Mouse (Mus musculus) retina, adult 2 months (tissue): ENCODE data around the gene Fbxl18.

ENCODE experiments used
- DNase-seq: peaks from one replicate; pipeline ENCODE4 v3.0.0-alpha.2; 2012; ENCODE audit warnings: low read depth, low spot score

Fbxl18 gene

DNA sequence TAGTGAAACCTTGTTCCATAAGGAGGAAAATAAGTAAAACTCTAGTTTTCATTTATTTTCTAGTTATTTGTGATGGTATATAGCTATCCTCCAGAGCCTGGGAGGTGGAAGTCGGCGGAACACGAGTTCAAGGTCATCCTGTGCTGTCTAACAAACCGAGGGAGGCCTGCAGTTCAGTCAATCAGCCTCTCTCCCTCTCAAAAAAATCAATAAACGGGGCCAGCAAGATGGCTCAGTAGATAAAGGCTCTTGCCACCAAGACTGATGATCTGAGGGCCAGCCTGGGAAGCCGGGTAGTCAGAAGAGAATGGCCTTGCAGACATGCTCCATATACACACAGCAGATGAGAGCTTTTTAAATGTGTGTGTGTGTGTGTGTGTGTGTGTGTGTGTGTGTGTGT, 71.1 kb downstream of the Fbxl18 start:
- no peak for DNase-seq

DNA sequence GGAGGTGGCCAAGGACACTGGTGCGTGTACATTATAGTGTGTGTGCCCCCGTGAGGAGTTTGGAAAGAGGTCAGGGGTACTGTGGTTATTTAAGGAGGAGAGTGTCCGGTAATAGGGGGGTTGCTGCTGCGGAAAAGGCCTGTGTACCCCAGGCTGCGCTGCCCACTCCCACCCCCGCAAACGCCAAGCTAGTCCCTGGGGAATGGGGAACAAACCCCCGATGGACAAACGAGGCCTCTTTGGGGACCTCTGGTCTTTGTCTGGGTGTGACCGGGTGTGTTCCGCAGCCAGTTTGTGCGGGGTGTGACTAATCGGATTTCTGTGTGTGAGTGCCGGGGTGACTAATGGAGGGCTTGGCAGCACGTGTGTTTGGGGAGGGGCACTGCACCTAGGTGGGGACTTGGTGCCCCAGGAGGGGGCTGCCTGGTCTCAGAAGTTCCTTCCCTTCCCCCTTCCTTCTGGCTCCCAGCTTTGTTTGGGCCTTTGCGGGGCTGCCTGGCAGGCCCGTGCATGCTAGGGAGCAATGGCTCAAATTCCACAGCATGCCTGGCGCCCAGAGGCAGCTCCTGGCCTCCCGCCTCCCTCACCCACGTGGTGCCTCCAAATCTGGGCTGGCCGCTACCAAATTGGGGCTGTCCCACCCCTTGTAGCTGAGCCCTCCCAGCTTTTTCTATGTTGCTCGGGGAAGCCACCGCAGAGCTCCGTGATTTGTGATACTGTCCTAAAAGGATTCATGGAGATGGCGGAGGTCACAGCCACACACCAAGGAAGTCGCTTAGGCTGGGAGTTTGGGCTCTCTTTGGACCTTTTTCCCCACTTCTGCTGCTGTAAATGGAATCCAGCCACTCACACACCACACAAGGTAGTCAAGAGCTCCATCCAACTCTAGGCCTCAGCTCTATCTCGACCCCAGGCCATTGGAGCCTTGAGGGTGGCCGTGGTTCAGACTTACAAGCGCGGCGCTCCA, 71.8 kb downstream of the Fbxl18 start:
- no peak for DNase-seq

DNA sequence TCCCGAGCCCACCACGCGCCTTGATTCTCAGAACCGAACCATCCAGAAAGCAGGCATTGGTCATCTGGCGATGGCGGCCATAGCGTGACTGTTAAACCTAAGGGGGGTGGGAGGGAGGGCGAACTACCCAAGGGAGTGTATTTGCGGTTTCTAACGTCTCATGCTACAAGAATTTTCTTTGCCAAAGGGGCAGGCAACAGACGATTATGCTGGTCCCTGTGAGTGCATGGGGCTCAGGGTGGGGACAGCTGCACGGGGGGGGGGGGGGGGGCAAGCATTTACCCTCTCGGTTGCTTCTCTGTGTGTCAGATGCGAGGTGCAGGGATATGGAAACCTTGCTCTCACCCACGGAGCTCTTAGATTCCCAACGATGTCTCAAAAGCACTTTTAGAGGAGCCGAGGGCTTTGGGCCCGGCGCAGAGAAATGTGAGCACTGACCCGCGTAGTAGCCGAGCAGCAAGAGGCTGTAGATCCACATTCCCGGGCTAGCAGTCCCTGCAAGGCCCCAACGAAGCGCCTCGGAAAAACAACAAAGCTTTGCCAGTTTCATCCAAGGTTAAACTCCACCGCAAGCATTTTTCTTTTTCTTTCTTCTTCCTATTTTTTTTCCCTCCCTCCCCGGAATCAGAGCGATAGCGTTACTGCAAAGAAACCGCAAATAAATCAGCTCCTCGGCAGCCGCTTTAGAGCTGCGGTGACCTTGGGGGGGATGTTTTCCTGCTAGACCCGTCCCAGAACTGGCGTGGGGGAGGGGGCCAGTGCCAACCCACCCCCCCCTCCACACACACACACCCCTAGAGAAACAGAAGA, 72.7 kb downstream of the Fbxl18 start:
- DNase-seq: no peak

DNA sequence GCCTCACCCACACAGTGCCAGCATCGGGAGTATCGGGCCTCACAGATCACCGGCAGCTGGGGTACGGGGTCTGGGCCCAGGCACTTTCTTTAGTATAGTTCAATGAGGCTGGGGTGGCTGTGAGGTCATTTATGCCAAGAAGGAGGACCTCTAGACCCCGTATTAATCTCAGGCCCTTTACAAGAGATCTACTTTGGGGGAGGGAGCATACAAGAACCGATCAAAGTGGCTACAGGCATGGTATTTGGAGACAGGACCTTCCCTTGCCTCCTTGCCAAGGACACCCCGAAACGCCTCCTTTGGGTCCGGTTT, 73.3 kb downstream of the Fbxl18 start:
- no peak for DNase-seq

DNA sequence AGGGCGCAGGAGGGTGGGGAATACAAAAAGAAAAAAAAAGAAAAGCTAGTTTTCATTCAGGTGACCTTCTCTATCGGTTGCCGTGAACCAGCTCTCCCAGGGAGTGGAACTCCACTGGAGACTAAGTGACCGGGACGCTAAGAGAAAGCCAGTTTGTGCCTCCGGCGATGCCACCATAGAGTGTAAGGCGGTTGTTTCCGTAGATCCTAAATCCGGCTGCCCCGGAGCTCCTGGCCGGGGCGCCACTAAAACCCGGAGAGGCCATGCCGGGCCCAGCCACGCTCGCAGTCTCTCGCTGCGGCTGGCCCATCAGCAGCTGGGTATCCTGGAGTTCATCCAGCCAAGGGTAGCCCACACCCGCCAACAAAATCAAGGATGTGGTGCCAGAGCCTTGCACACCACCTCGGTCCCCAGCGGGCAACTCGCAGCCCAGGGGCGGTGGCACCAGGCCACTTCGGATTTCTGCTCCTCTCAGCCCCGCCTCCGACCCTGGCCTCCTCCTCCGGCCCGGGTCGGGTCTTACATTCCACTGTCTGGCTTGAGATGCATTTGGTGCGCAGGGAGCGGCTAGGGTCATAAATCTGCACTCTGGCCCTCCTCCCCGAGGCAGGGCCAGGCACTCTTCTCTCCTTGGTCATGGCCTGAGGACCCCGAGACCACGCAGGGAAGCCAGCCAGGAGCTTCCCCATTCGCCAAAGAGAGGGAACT, 73.8 kb downstream of the Fbxl18 start:
- no peak for DNase-seq

DNA sequence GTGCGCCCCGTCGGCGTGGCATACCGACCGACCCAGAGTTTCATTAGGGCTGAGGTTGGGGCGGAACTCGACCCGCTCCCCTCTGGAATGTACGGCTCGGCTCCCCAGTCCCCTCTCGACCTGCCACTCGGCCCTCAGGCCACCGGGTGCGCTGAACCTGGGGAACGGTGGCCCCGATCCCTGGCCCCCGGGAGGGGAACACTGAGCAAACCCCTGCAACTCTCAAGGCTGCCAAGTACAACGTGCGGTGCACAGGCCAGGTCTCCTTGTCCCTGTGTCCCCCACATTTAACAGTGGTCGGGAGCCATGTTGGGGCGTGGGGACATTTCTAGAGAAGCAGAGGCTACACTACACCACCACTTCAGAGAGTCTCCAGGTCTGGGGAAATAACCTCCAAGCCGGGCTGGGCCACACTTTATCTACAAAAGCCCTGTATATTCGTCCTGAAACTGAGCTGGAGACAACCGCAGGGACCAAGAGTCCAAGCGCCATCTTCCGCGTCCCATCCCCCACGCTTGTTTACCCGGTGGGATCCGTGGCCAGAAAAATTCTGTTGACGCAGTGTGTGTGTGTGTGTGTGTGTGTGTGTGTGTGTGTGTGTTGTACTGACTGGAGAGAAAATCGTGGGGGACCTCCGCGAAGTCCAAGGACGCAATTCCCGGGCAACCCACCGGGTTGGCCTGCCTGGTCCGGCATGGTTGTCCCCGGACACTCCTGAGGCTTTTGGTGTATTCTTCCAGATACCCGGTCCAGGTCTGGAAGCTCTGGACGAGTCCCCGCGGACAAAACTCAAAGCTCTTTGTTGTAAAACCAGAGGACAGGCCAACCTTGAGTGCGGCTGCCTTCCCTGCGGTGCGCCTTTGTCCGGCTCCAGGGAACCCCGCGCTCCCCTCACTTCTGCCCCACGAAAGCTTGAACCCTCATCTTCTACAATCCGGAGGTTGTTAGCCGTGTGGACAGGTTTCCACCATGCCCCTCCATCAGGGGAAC, 74.7 kb downstream of the Fbxl18 start:
- no peak for DNase-seq

DNA sequence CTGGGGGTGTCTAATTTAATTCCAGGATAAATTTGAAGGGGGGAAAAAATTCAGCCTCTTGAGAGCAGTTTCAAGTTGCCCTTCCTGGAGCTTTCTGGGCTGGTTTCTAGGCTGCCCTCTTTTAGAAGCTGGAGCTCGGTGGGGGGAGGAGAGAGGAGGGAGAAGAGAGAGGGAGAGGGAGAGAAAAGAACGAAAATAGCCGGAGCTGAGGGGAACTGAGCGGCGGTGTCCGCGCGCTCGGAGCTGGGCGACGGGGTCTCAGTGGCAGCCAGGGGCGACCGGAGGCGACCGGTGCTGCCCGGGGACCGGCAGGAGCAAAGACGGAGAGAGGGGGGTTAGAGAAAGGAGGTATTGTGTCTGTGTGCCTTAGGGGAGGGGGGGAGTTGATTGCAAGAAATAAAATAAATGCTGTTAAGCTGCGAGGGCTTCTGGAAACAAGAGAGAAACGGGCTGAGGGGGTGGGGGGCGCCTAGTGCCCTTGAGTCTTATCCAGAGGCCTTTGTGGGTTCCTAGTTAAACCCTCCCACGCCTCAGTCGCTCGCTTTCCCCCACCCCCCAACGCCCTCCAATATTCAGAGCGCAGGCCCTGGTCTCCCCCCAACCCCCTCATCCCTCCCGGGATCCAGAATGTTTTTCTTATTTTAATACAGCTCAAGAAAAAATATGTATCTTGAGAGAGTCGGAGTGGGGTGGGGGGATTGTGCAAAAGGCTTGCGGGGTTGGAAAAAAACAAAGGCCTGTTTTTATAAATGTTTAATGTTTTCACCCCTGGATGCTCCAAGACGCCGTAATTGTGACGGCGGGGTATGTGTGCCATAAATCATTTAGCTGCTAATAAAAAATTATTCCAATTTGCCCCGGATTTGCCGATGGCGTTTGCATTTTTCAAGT, 75.6 kb downstream of the Fbxl18 start:
- DNase-seq: no peak

DNA sequence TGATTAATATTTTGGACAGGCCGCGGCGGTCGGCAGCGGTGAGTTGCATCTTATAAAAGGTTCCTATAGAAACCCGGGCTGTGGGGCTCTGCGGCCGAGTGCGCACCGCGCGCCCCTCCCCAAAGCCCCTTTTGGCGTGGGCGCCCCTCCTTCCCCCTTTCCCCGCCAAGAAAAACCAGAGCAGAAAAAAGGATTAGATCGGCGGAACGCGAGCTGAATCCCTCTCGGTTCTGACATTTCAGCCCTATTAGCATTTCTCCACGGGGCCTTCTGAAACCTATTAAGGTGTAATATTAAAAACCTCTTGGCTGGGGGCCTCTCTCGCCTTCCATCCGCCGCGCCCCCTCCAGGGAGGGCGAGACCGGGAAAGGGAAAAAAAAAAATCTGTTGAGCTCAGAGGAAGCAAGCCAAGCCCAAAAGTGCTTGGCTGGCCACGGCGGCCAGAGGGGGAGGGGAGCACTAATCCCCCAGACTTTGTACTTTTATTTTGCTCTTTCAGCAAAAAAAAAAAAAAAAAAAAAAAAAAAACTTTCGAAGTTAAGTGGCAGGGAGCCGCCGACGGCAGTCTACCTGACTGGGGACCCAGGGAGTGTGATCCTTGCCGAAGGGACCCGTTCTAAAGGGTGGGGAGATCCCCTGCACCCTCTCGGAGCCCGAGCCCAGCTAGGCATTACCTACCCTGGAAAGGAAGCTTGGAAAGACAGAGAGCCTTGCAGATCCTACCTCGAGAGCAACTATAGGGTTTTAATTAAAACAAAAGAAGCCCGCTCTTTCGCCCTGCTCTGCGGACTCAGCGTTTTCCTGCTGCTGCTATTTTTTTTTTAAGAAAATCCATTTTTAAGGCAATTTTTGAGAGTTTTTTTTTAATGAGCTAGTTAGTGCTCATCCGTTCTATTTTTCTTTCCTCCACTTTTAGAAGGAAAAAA, 76.5 kb downstream of the Fbxl18 start:
- DNase-seq: no peak

DNA sequence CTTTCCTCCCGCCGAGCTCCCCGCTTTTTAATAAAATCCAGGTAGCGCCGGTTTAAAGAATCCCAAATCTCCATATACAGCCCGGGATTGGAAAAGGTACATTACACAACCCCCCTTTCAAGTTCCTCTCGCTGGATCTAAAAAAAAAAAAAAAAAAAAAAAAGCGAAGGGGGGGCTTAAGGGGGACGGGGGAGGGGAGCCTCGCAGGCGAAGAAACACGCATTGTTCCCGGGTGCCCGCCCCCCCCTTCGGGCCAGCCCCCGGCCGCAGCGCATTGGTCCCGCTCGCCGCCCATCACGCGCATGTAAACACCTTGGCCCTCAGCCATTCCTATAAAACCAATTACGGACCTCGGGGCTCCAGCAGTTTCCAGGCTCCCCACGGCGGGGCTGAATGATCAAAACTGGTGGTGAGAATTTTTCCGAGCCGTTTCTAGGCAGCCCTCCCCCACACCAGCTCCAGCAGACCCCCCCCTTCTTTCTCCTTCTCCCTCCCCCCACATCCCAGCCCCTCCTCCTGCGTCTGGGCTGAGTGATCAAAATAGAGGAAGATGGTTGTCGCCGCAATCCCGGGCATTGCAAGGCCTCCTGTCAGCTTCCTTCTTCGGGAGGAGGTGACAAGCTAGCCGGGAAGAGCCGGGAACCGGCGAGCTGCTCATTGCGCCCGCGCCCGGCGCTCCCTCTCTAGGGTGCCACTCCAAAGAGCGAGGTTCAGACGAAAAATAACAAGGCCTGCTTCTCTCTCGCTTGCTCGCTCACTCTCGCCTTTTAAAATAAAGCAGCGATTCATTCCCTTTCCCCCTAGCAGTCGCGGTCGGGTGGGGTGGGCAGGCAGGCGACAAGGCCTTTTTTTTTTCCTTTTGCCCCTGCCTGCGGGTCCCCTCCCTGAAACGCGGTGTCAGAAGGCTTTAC, 77.4 kb downstream of the Fbxl18 start, which contains the start of gene Tnrc18:
Gene Tnrc18 (minus strand): TSS at position 139 of the 911 bp plus-strand sequence.
- DNase-seq: peak; percentile 81
